Mouse (Mus musculus): Measurements from ENCODE around the gene Celsr3.

Celsr3 gene

GRCm38 (mm10) chr9:108825820-108826699 lies at the start of gene Celsr3:
Gene Celsr3 (plus strand): TSS chr9:108826320.
- peak; percentile 80 for DNase-seq (ENCODE audit: low spot score)

DNA sequence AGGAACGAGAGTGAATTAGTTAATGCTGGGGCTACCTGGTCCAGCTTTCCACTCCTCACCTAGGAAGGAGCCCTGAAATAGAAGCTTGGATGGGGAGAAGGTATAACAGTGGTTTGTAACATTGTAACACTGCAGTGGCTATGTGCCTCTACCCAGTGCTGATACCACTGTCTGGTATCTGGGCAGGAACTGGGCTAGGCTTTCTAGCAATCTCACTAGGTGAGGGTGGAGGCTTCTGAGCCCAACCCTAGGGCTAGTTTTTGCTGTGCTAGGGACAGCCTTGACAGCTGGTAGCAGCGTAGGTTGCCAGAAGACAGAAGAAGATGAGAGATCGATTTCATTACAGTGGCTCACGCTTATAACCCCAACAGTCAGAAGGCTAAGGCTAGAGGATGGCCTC lies 49.5 kb upstream of the Celsr3 start:
- no peak for DNase-seq (ENCODE audit: low spot score)

DNA sequence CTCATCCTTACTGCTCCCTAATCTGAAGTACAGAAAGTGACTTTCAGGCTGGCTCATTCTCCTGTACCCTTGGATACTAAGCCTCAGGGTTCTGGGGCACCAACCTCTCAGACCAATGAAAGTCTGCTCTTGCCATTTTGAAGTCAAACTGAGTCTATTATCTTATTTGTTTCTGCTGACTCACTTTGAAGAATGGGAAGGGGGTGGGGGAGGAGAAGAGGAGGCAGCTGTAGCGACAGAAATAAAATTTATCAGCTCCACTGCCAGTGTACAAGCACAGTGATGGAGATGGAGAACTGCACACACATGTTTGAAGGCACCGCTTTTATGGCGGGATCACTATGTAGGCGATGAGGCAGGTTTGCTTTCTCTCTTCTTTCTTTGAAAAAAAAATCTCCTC lies 48.8 kb upstream of the Celsr3 start:
- no peak for DNase-seq (ENCODE audit: low spot score)

- no peak for DNase-seq (ENCODE audit: low spot score)
Measured at GRCm38 (mm10) chr9:108780959-108781358, 45.2 kb upstream of the Celsr3 start.

DNA sequence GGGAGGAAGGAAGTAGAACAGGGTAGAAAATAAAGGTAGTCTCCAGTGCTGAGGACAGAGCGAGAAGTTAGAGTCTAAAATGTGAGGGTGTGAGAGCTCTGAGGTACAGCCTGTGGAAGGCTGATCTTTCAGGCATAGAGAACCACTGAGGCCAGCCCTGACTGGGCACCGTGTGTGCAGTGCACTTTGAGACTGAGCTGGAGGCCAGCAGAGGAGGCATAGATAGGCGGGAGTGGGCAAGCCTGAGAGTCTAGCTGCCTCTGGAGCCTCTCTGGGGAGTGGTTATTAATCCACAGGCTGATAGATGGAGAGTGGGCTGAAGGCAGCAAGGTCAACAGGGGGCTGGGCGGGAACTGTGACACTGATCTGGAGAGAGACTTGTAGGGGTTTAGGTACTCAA lies 44.2 kb upstream of the Celsr3 start:
- DNase-seq (ENCODE audit: low spot score) = no peak

GRCm38 (mm10) chr9:108782836-108783547 lies 43.1 kb upstream of the Celsr3 start:
- no peak for DNase-seq (ENCODE audit: low spot score)

DNA sequence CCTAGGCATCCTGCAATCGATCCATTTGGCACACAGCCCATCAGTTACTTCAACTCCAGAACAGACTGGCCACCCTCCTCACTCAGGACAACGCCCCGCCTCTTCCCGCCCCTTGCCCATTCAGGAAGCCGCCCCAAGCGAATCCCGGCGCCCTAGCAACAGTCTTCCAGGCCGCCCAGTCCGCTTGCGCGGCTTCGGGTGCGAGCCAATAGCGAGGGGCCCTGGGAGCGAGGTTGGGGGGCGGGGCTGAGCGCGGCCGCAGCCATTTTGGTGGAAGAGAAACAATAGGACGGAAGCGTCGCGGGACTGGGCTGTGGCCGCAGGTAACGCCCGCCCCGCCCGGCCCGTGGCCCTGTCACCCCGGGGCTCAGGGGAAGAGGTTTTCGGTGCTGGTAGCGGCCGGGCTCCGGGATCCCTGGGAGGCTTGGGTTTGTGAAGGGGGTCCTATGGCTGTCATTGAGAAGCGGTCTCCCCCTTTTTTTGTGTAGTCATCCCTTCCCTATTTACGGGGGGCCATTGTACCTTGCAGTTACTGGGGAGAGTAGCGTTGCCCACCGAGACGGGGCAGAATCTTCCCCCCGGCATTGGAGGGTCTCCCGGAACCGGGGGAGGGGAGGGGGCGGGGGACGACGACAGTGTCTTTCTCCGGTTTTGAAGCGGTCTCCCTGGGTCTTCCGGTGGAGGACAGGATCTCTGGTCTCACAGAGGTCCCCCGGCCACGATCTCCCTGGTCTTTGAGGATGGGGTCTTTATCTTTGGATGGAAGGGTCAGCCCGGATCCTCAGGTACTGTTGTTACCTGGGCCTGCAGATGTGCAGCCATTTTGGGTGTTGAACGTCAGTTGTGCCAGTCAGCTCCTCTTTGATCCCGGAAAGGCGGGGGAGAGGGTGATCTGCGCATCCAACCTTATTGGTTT lies 42.3 kb upstream of the Celsr3 start, which contains the start of gene Ip6k2:
TSS of gene Ip6k2 (plus strand) at position 249 of the 916 bp plus-strand sequence.
- peak; percentile 92 for DNase-seq (ENCODE audit: low spot score)

DNA sequence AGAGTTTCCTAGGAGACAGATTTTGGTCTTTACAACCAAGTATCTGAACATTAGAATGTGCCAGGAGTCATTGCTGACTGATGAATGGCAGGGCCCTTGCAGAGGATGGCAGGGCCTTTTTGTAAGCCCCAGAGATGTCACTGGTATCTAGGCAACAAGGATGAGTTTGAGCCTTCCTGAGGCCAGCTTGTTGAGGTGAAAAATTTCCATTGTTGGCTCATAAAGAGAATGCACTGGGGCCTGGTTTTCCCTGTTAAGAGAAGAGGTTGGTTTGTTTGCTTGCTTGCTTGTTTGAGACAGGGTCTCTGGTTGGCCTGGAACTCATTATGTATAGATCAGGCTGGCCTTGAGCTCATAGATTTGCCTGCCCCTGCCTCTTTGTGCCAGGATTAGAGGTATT lies 40.7 kb upstream of the Celsr3 start:
- no peak for DNase-seq (ENCODE audit: low spot score)

- DNase-seq (ENCODE audit: low spot score) = no peak
Measured at GRCm38 (mm10) chr9:108786494-108786893, 39.6 kb upstream of the Celsr3 start.

DNA sequence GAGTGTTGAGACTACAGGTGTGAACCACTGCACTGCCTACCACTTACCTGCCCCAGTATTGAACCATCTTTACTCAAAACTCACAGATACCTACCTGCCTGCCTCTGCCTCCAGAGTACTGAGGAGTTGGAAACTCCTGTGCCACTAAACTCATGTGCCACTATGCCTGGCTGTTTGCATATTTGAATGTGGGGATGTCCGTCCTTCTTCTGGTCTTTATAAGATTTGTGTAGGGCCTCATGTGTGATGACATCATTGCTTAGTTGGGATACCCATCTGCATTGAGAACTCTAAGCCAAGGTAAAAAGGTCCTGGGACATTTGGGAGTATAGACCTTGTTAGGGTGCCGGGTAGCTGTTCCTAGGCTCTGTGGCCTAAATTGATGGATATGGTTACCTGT lies 39.0 kb upstream of the Celsr3 start:
- no peak for DNase-seq (ENCODE audit: low spot score)

DNA sequence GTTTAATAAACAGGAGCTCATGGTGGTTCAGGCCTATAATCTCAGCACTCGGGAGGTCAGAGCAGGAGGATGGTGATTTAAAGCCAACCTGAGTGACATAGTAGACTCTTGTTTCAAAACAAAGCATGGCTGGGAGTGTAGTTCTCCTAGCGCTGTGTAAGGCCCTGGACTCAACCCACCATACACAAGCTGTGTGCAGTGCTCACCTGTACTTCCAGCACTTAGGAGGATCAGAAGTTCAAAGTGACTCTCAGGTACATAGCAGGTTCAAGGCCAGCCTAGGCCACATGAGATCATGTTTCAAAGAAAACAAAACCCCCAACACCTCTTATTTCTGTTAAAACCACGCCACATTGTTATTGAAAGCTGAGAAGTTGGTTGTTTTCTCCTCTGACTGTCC lies 37.4 kb upstream of the Celsr3 start:
- DNase-seq (ENCODE audit: low spot score) = no peak

GRCm38 (mm10) chr9:108792307-108792706 lies 33.8 kb upstream of the Celsr3 start:
- no peak for DNase-seq (ENCODE audit: low spot score)

GRCm38 (mm10) chr9:108792730-108793129 lies 33.4 kb upstream of the Celsr3 start:
- DNase-seq (ENCODE audit: low spot score) = no peak

DNA sequence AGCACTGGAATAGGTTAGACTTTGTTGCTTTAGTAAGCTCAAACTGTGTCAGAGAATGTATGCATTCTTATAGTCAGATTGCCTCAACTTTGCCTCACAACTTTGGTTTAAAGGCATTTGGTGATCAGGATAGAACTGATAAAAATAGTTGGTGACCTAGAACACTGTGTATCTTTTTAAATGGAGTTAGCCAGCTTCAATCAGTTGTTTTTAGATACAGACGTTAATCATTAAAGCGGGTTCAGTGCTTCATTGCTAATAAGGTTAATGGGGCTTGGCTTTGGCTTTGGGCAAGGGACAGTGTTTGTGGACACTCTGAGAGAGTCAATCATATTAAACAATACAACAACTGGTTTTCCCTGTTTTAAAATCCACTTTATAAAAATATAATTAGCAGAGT lies 30.8 kb upstream of the Celsr3 start:
- DNase-seq (ENCODE audit: low spot score) = no peak

DNA sequence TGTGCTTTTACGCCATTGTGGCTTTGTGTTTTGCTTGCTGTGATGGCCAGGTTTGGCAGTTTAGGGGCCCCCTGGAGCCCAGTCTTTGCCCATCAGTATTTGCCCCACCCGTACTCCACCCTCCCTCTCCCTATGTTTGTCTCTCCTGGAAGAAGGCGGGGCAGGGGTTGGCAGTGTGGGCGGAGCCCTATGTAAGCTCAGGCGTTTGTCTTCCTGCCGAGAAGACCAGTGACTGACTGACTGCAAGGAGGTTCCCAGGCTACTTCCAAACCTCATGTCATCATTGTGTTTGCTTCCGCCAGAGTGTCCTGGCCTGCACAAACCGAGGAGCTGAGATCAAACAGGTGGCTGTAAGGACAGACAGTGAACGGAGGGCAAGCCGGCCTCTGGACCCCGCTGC lies 30.4 kb upstream of the Celsr3 start:
- no peak for DNase-seq (ENCODE audit: low spot score)

DNA sequence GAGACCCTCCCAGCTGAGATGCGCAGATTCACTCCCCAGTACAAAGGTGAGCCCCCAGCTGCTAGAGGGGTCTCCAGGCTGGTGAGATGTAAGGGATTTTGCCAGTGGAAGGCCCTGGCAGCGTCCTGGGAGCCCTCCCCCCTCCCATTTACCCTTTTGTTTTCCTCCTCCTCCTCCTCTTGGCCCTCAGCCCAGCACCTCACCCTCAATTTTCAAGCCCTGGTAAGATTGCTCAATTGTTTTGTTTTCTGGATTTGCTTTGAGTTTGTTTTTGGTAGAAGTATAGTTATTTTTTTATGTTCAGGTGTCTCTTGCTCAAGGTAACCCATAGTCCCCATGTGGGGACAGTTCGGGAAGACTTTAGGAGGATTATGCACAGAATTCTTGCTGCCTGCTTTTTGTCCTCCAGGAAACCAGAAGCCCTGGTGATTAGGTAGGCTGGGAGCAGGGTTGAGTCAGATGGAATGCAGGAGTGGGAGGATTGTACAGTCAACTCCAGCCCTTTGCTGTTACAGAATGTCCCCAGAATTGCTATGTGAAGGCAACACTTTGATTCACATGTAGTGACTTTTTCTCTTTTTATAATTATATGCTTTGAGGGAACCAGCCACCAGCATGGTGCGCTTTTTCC lies 29.7 kb upstream of the Celsr3 start:
- no peak for DNase-seq (ENCODE audit: low spot score)

- DNase-seq (ENCODE audit: low spot score) = no peak
Measured at GRCm38 (mm10) chr9:108797477-108797876, 28.6 kb upstream of the Celsr3 start.

- DNase-seq (ENCODE audit: low spot score) = no peak
Measured at GRCm38 (mm10) chr9:108798508-108799075, 27.5 kb upstream of the Celsr3 start.

DNA sequence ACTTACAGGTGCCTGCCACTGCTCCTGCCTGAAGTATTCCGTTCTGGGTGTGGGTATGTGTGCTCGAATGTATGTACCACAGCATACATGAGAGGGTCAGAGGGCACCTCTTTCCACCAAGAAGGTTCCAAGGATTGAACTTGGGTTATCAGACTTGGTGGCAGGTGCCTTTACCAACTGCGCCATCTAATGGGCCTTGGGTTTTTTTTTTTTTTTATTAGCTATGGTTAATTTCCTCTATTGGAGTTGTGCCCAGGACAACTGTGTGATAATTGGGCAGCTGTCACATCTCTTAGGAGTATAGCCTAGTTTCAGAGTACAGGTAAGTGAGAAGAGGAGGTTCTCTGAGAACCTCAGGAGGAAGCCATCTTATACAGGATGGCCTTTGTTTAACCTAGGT lies 26.6 kb upstream of the Celsr3 start:
- no peak for DNase-seq (ENCODE audit: low spot score)

- no peak for DNase-seq (ENCODE audit: low spot score)
Measured at GRCm38 (mm10) chr9:108805768-108806167, 20.4 kb upstream of the Celsr3 start.

GRCm38 (mm10) chr9:108806379-108806778 lies 19.7 kb upstream of the Celsr3 start:
- DNase-seq (ENCODE audit: low spot score) = no peak

All from left cerebral cortex, adult 11 months (tissue).